Mouse (Mus musculus) hindbrain, embryonic 13.5 days (tissue): ENCODE results near the gene Stpg3. TPM values are rescaled to one million over a fixed set of nuclear protein-coding genes. Genes with fewer than 3 reads are reported as not detected.
A peak's percentile ranks its signal among the peaks of the same experiment; 100 is the strongest.
"Not testable (repeated sequence)": the region's sequence is repeated elsewhere in the genome, so short reads cannot be mapped to it uniquely, and the experiment has no call there.

Source experiments
- ATAC-seq: fragments of 200-750 bp; cut with Nextera tagmentation; 2 replicates; pipeline ENCODE4 v1.8.0; 2017; ENCODE audit warnings: moderate TSS enrichment; ENCODE audit not compliant: low FRiP score
- H3K27ac ChIP-seq: fragments of 300-500 bp; sonication (generic); 2 replicates; pipeline ENCODE4 v1.5.1; 2015; ENCODE audit warnings: inconsistent platforms, mild to moderate bottlenecking, moderate library complexity
- H3K27me3 ChIP-seq: fragments of 300-500 bp; sonication (generic); 2 replicates; pipeline ENCODE4 v1.6.1; 2015; ENCODE audit warnings: mild to moderate bottlenecking, inconsistent platforms
- H3K36me3 ChIP-seq: fragments of 300-500 bp; sonication (generic); 2 replicates; pipeline ENCODE4 v1.6.1; 2015; ENCODE audit warnings: mild to moderate bottlenecking, inconsistent platforms
- H3K4me1 ChIP-seq: fragments of 300-500 bp; sonication (generic); replicated peaks from 2 replicates; pipeline ENCODE4 v1.6.1; 2015; ENCODE audit warnings: inconsistent platforms
- H3K4me2 ChIP-seq: fragments of 300-500 bp; sonication (generic); 2 replicates; pipeline ENCODE4 v1.6.1; 2015; ENCODE audit warnings: inconsistent platforms, mild to moderate bottlenecking, moderate library complexity
- H3K4me3 ChIP-seq: fragments of 300-500 bp; sonication (generic); 2 replicates; pipeline ENCODE4 v1.5.1; 2015; ENCODE audit warnings: mild to moderate bottlenecking, inconsistent platforms
- H3K9ac ChIP-seq: fragments of 300-500 bp; sonication (generic); 2 replicates; pipeline ENCODE4 v1.6.1; 2015; ENCODE audit warnings: mild to moderate bottlenecking, inconsistent platforms
- H3K9me3 ChIP-seq: fragments of 300-500 bp; sonication (generic); 2 replicates; pipeline ENCODE4 v1.6.1; 2016; ENCODE audit warnings: inconsistent platforms
- WGBS: fragments of 180-500 bp; shearing (Covaris S2); methylation state at CpG from one replicate; pipeline ENCODE4 v1.1.7; 2015; 5-methylcytosine and 5-hydroxymethylcytosine counted together
- polyA plus RNA-seq: library from polyadenylated mRNA; unstranded; fragments of >200 nt; fragmentation: Nextera tagmentation; extraction: Ambion mirVana; gene quantifications from 2 replicates; pipeline ENCODE4 v1.2.1, GENCODE M21; 2015

Stpg3 gene
- not detected in 2 replicates for polyA plus RNA-seq

DNA sequence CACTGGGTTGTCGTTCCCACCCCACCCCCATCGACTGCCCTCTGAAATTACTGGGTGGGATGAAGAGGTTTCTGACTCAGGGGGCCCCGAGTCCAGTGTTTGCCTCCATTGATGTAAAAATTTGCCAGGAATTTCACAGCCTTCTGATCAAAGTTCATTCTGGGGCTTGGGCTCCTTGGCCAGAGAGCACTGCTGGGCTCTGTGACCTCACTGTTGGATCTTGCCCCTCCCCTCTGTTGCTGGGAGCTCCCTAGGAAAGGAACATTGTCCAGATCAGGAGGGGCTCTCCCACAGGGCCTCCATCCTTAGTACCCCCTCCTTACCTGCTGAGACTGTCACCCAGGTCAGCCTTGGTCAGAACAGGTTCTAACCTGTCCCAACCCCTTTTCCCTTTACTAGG lies at the start of gene Stpg3:
TSS of gene Stpg3 (minus strand) at position 194 of the 400 bp plus-strand sequence.
- Histone ChIP-seq H3K4me1 (peaks cover 19% of the 10 kb centered on the region), H3K4me2 (no peak within 1 kb of the TSS), H3K9ac (no peak within 1 kb of the TSS), H3K9me3 (no peaks in the 10 kb centered on the region), H3K4me3 (no peak within 1 kb of the TSS), H3K36me3 (no peaks in the 10 kb centered on the region), H3K27ac (no peak within 1 kb of the TSS), H3K27me3 (peaks cover 20% of the 10 kb centered on the region; the same call in 1 of the 2 replicates)
- 72% methylated on average over 3 of the region's 3 CpGs for WGBS
- no peak for ATAC-seq

DNA sequence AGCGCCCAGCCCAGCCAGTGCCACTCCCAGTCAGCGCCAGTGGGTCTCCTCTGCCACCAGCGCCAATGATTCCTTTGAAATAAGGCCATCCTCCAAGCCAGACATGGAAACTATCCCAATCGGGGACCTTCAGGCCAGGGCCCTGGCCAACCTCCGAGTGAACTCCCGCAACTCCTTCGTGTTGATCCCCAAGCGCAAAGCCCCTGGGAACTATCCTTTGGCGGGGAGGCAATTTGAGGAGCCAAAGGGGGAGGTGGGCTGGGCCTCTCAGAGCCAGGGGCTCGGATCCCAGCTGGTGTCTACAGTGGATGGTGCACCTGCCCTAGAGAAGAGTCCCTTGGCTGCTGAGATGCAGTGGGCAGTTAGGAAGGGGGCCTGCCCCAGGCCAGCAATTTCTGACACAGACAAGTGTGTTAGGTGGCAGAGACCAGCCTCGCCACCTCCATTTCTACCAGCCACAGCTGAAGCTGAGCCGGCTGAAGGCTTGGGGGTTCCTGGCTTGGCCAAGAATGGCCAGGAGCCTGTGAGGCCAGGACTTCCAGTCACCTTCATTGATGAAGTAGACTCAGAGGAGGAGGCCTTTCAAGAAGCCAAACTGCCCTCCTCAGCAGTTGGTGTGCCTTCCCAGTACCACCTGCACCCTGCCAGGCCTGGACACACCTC lies 49.3 kb upstream of the Stpg3 start:
- Histone ChIP-seq H3K9ac (peak overlapping the region; percentile 85), H3K4me2 (peak overlapping the region; percentile 99), H3K9me3 (no peaks in the 10 kb centered on the region), H3K4me3 (peak overlapping the region; percentile 79), H3K4me1 (peaks cover 60% of the 10 kb centered on the region), H3K36me3 (peaks cover 9% of the 10 kb centered on the region), H3K27me3 (peaks cover 18% of the 10 kb centered on the region), H3K27ac (peak overlapping the region; percentile 87; the same call in 1 of the 2 replicates)
- WGBS: 18% methylated on average over 12 of the region's 12 CpGs
- ATAC-seq: no peak

DNA sequence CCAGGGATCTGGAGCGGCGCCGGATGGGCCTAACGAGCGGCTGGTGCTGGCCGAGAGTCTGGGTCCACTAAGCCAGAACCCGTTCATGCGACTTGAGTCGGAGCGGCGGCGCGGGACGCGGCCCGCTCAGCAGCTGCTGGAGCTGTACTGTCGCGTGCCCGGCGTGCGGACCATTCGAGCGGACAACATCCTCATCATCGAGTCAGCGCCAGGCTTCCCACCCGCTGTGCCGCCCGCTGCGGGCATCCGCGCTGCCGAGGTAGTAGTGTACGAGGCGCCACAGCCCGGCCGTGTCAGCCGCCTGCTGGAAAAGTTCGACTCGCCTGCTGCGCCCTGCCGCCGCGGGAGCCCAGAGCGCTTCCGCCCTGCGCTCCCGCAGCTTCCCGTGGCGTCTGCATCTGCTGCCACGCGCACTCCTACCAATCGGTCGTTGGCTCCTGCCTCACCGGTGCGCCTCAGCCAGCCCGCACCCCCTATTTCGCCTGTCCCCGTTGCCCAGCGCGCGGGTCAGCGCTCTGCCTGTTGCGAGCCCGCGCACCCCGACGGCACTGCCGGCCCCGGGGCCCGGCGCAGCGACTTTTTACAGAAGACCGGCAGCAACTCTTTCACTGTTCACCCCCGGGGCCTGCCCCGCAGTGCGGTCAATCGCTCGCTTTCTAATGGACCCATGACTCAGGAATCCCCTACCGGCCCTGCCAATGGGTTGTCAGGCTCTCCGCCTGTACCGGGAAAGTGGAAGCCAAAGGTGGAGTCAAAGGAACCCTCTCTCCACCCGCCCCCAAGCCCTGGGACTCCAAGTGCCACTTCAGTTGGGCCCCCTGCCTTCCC lies 48.6 kb upstream of the Stpg3 start:
- Histone ChIP-seq H3K4me1 (peaks cover 55% of the 10 kb centered on the region), H3K27ac (peak overlapping the region; percentile 87), H3K9ac (peak overlapping the region; percentile 85), H3K27me3 (peaks cover 18% of the 10 kb centered on the region), H3K4me2 (peak overlapping the region; percentile 99), H3K36me3 (peaks cover 1% of the 10 kb centered on the region; the same call in 1 of the 2 replicates), H3K9me3 (no peaks in the 10 kb centered on the region), H3K4me3 (peak overlapping the region; percentile 79)
- WGBS: under 1% methylated on average over 82 of the region's 82 CpGs
- peak; percentile 50 for ATAC-seq

DNA sequence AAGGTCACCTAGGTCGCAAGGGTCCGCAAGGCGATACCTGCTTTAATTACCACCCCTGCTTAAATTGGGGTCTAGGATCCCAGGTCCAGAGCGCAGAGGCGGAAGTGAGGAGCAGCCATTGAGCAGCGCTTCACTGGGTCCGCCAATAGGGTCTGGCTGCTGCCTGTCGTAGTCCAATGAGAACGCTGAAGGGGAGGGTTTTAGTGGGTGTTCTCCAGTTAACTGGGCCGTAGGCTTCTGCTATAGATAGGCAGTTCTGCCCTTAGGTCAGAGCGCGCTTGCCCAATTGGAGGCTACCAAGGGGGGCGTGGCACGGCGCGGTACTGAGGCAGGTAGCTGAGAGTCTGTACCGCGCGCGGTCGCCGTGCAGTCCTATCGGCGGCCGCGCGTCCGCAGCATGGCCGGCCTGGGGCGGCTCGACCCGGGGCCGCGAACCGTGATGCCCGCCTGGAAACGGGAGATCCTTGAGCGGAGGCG lies 47.9 kb upstream of the Stpg3 start, which contains the start of gene Tprn:
TSS of gene Tprn (plus strand) at position 328 of the 477 bp plus-strand sequence.
- peaks cover 52% of the 10 kb centered on the region for H3K4me1 ChIP-seq
- peak within 1 kb of the TSS; percentile 87 for H3K27ac ChIP-seq
- peak; percentile 98 for ATAC-seq
- WGBS: under 1% methylated on average over 39 of the region's 39 CpGs
- H3K4me2 ChIP-seq: peak within 1 kb of the TSS; percentile 99
- peaks cover 18% of the 10 kb centered on the region for H3K27me3 ChIP-seq
- peak within 1 kb of the TSS; percentile 85 for H3K9ac ChIP-seq
- no peaks in the 10 kb centered on the region for H3K9me3 ChIP-seq
- peak within 1 kb of the TSS; percentile 79 for H3K4me3 ChIP-seq
- H3K36me3 ChIP-seq: no peaks in the 10 kb centered on the region

DNA sequence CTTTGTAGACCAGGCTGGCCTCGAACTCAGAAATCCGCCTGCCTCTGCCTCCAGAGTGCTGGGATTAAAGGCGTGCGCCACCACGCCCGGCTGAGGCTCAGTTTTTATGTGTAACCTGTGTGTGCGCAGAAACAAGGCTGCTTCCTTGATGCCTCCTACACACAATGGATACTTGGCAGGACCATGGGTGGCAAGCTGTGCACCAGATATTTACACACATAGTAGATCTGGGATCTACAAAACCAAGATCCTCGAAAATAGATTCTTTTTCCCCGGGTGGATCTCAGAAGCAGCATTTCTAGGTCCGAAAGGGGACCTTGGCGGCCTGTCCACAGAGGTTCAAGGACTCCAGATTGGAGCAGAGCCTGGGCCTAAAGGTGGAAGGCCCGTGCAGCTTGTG lies 47.4 kb upstream of the Stpg3 start:
- H3K4me3 ChIP-seq: peak overlapping the region; percentile 79
- H3K4me2 ChIP-seq: peak overlapping the region; percentile 99
- no peaks in the 10 kb centered on the region for H3K9me3 ChIP-seq
- no peaks in the 10 kb centered on the region for H3K36me3 ChIP-seq
- peaks cover 52% of the 10 kb centered on the region for H3K4me1 ChIP-seq
- ATAC-seq: 0 out of 2 replicates have a peak, but pooled peaks have one; percentile 1
- H3K27me3 ChIP-seq: peaks cover 18% of the 10 kb centered on the region
- H3K27ac ChIP-seq: peak overlapping the region; percentile 78
- 49% methylated on average over 12 of the region's 12 CpGs for WGBS
- H3K9ac ChIP-seq: peak overlapping the region; percentile 62

DNA sequence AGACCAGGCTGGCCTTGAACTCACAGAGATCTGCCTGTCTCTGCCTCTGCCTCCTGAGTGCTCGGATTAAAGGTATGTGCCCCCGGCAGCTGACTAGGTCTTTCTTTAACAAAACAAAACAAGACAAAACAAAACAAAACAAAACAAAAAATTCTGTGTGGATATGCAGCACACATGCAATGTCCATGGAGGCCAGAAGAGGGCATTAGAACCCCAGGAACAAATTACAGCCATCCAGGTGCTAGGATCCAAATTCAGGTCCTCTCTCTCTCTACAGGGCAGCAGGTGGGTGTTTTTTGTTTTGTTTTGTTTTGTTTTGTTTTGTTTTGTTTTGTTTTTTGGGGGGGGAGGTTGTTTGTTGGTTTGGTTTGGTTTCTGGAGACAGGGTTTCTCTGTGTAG lies 44.5 kb upstream of the Stpg3 start:
- no peak for ATAC-seq
- H3K4me1 ChIP-seq: peaks cover 41% of the 10 kb centered on the region
- H3K9me3 ChIP-seq: no peaks in the 10 kb centered on the region
- 47% methylated on average over 2 of the region's 2 CpGs for WGBS
- H3K4me3 ChIP-seq: no peak overlapping the region
- no peaks in the 10 kb centered on the region for H3K36me3 ChIP-seq
- H3K27ac ChIP-seq: no peak overlapping the region
- H3K9ac ChIP-seq: no peak overlapping the region
- no peak overlapping the region for H3K4me2 ChIP-seq
- H3K27me3 ChIP-seq: peaks cover 5% of the 10 kb centered on the region

DNA sequence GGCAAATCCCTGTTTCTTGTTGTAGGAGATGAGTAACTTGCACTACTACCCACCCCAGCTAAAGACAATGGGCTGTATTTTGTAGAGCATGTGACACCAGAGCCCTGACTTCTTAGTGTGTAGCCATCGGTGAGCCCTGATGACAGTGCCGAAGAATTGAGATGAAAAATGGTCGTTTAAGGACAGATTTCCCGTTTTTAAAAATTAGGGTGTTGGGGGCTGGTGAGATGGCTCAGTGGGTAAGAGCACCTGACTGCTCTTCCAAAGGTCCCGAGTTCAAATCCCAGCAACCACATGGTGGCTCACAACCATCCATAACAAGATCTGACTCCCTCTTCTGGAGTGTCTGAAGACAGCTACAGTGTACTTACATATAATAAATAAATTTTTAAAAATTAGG lies 42.8 kb upstream of the Stpg3 start:
- not testable (repeated sequence) for H3K9ac ChIP-seq, H3K9me3 ChIP-seq, H3K27me3 ChIP-seq, H3K4me3 ChIP-seq, H3K4me2 ChIP-seq, H3K27ac ChIP-seq, ATAC-seq
- WGBS: 87% methylated on average over 5 of the region's 5 CpGs
- peaks cover 31% of the 10 kb centered on the region for H3K4me1 ChIP-seq
- peaks cover 11% of the 10 kb centered on the region; the same call in 1 of the 2 replicates for H3K36me3 ChIP-seq

DNA sequence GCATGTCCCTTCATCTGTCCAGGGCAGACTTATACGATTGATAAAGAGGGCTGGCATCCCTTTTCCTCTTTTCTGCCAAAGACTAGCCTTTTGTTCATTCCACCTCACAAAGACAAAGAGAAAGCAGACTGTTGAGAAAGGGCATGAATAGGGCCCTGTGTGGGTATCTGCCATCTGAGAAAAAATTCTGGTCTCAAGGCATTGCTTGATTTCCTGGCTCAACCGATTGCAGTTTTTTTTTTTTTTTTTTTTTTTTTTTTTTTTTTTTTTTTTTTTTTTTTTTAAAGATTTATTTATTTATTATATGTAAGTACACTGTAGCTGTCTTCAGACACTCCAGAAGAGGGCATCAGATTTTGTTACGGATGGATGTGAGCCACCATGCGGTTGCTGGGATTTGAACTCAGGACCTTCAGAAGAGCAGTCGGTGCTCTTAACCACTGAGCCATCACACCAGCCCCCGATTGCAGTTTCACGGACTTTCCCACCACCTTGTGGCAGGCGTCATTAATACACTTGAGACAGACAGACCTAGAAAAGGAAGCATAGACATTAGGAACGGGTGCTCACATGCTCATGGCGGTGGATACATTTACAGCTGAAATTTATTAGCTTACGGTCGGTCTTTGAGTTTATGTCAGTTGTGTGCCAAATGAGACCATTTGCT lies 42.1 kb upstream of the Stpg3 start:
- WGBS: 63% methylated on average over 12 of the region's 12 CpGs
- peak overlapping the region; percentile 99 for H3K4me2 ChIP-seq
- H3K27ac ChIP-seq, H3K27me3 ChIP-seq, ATAC-seq, H3K9me3 ChIP-seq: not testable (repeated sequence)
- H3K4me3 ChIP-seq: peak overlapping the region; percentile 95
- H3K4me1 ChIP-seq: peaks cover 27% of the 10 kb centered on the region
- H3K36me3 ChIP-seq: peaks cover 17% of the 10 kb centered on the region
- H3K9ac ChIP-seq: peak overlapping the region; percentile 85

DNA sequence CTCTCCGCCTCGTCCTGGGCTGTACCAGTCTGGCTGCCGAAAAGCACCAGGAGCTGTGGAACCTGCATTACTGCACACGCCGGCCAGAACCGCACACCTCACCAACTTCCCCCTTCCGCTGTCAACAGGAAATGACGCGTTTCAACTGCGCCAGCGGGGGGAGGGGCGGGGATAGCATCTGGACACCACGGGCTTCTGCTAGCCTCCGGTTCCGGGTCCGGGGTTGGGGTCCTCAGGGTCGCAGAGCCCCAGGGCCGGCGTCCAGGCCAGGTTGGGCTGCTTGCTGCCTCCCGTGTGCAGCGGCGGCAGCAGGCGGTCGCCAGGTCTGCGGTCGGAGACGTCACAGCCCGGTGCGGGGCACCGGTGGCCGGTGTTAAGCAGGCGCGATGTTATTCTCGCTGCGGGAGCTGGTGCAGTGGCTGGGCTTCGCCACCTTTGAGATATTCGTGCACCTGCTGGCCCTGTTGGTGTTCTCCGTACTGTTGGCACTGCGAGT lies 40.9 kb upstream of the Stpg3 start, which contains the start of gene Tmem203:
TSS of gene Tmem203 (plus strand) at position 156 of the 496 bp plus-strand sequence.
- Histone ChIP-seq H3K4me3 (peak within 1 kb of the TSS; percentile 95), H3K27ac (peak within 1 kb of the TSS; percentile 84), H3K4me2 (peak within 1 kb of the TSS; percentile 99), H3K9ac (peak within 1 kb of the TSS; percentile 85), H3K36me3 (peaks cover 29% of the 10 kb centered on the region), H3K4me1 (peaks cover 27% of the 10 kb centered on the region), H3K9me3 (no peaks in the 10 kb centered on the region), H3K27me3 (no peaks in the 10 kb centered on the region)
- WGBS: 0% methylated on average over 39 of the region's 39 CpGs
- ATAC-seq: peak; percentile 90

DNA sequence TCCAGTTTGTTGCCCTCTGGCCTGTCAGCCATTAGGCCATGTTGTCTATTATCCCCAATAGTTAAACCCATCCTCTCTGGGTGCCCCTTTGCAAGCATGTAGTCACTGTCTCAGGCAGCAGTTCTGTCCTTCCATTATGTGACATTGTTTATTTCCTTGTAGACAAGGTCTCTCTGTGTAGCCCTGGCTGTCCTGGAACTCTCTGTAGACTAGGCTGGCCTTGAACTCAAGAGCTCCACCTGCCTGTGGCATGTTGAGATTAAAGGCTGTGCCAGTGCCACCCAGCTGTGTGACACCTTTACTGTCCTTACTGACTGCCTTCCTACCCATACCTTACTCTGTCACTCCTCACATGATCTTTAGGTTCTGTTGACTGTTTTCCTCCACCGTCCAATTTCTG lies 37.9 kb upstream of the Stpg3 start:
- H3K36me3 ChIP-seq: peaks cover 59% of the 10 kb centered on the region
- no peak overlapping the region for H3K4me3 ChIP-seq
- H3K9me3 ChIP-seq: no peaks in the 10 kb centered on the region
- 97% methylated on average over 1 of the region's 1 CpGs for WGBS
- no peak overlapping the region for H3K4me2 ChIP-seq
- ATAC-seq: no peak
- no peak overlapping the region for H3K9ac ChIP-seq
- peaks cover 23% of the 10 kb centered on the region for H3K4me1 ChIP-seq
- H3K27ac ChIP-seq: no peak overlapping the region
- no peaks in the 10 kb centered on the region for H3K27me3 ChIP-seq

DNA sequence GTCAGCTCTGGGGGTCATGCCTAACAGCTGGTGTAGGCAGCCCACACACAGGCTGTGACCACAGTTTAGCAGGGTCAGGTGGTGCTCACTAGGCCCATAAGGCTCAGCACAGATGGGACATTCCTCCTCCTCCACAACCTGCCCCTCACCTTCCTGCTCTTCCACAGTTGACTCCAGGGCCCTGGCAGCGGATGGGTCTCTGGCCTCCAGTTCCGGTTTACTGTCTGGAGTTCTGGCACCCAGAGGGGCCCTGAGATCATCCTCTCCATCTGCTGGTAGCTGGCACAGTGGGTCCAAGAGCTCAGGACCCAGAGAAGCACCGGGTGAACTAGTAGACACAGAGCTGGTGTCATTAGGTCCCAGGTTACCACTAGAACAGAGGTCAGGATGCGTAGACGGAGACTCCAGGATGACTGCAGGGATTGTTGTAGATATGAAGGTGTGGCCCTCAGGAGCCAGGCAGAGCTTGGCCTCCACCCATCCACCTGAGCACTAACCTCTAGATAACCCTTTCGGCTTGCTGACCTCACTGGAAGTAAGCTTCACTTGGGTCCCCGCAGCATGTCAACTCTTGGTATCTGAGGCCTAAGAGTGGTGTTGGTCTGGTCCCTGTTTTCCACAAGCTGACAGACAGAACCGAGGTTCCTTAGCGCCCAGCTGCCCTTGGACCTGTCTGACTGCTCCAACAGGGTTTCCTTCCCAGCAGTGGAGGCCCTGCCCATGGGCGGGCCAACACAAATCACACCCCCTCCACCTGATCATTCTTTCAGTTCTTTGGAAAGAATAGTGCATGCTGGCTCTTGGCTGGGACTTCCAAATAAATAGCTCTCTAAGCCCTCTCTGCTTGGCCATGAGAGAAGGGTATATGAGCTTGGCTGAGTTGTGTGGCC lies 32.0 kb upstream of the Stpg3 start, which contains the start of gene AL732309.1:
TSS of gene AL732309.1 (minus strand) at position 681 of the 890 bp plus-strand sequence.
- H3K9me3 ChIP-seq: no peaks in the 10 kb centered on the region
- peaks cover 69% of the 10 kb centered on the region for H3K36me3 ChIP-seq
- no peak within 1 kb of the TSS for H3K9ac ChIP-seq
- no peak within 1 kb of the TSS for H3K4me3 ChIP-seq
- no peak for ATAC-seq
- H3K4me2 ChIP-seq: no peak within 1 kb of the TSS
- peaks cover 30% of the 10 kb centered on the region for H3K4me1 ChIP-seq
- no peak within 1 kb of the TSS for H3K27ac ChIP-seq
- H3K27me3 ChIP-seq: 0 out of 2 replicates have a peak, but pooled peaks cover 2% of the 10 kb centered on the region
- 93% methylated on average over 10 of the region's 10 CpGs for WGBS
